Mouse (Mus musculus) hindbrain, postnatal 0 days (tissue): Measurements from ENCODE around the gene Kat2a. TPM values are rescaled to one million over a fixed set of nuclear protein-coding genes. Genes with fewer than 3 reads are reported as not detected.

Source experiments
- ATAC-seq: fragments of 200-750 bp; cut with Nextera tagmentation; 2 replicates; pipeline ENCODE4 v1.8.0; 2017; ENCODE audit warnings: mild to moderate bottlenecking, moderate TSS enrichment, moderate library complexity
- DNase-seq: peaks from one replicate; pipeline ENCODE4 v3.0.0-alpha.2; 2015; ENCODE audit warnings: low spot score
- H3K27ac ChIP-seq: fragments of 300-500 bp; sonication (generic); 2 replicates; pipeline ENCODE4 v1.5.1; 2014; ENCODE audit warnings: mild to moderate bottlenecking
- H3K27me3 ChIP-seq: fragments of 300-500 bp; sonication (generic); 2 replicates; pipeline ENCODE4 v1.6.1; 2014; ENCODE audit warnings: low read length, mixed read lengths; ENCODE audit not compliant: insufficient read depth
- H3K36me3 ChIP-seq: fragments of 300-500 bp; sonication (generic); 2 replicates; pipeline ENCODE4 v1.6.1; 2014; ENCODE audit warnings: low read length, mixed read lengths; ENCODE audit not compliant: insufficient read depth
- H3K4me1 ChIP-seq: fragments of 300-500 bp; sonication (generic); 2 replicates; pipeline ENCODE4 v1.6.1; 2014; ENCODE audit warnings: antibody characterized with exemption, low read length, mixed read lengths; ENCODE audit not compliant: insufficient read depth
- H3K4me2 ChIP-seq: fragments of 300-500 bp; sonication (generic); 2 replicates; pipeline ENCODE4 v1.6.1; 2014; ENCODE audit warnings: low read depth, mild to moderate bottlenecking, low read length, moderate library complexity, mixed read lengths
- H3K4me3 ChIP-seq: fragments of 300-500 bp; sonication (generic); 2 replicates; pipeline ENCODE4 v1.5.1; 2014; ENCODE audit warnings: low read length
- H3K9ac ChIP-seq: fragments of 300-500 bp; sonication (generic); replicated peaks from 2 replicates; pipeline ENCODE4 v1.6.1; 2014; ENCODE audit warnings: mild to moderate bottlenecking, low read length, moderate library complexity, mixed read lengths
- H3K9me3 ChIP-seq: fragments of 300-500 bp; sonication (generic); 2 replicates; pipeline ENCODE4 v1.6.1; 2016; ENCODE audit warnings: low read length, mixed read lengths
- CTCF ChIP-seq: IDR thresholded peaks from 2 replicates; pipeline ENCODE4 v1.5.1; 2016; ENCODE audit warnings: antibody characterized with exemption, control low read depth, low read depth
- WGBS: fragments of 180-500 bp; shearing (Covaris S2); extraction: QIAGEN DNeasy Blood & Tissue Kit; methylation state at CpG from one replicate; pipeline ENCODE4 v1.1.7; 2014; 5-methylcytosine and 5-hydroxymethylcytosine counted together
- polyA plus RNA-seq: library from polyadenylated mRNA; unstranded; fragments of >200 nt; fragmentation: Nextera tagmentation; extraction: Ambion mirVana; gene quantifications from 2 replicates; pipeline ENCODE4 v1.2.1, GENCODE M21; 2015
- total RNA-seq: library from RNA; depleted of rRNA; stranded (reverse); fragments of >200 nt; gene quantifications from 2 replicates; pipeline ENCODE4 v1.2.3, GENCODE M21; 2014

Gene Kat2a
- total and polyA plus RNA-seq, 2 experiments from 2014 or later: 61.7 to 63.3 TPM

DNA sequence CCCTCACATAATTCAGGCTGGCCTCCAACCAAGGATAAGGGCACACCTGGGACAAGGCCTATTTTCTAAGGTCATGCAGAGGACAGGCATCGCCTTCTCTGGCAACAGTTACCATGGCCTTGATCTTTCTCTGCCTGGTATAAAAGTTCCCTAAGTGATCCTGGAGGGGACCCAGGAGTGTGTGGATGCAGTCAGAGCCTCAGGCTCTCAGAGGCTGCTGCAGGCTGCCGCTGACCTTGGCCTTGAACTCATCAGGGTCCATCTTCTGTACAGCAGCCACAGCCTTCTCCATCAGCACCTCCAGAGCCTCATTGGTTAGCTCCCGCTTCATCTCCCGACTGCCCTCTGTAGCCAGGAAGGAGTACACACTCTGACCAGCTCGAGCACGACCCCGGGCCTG is 14.3 kb downstream of the Kat2a start:
- no peaks in the 10 kb centered on the region for H3K9me3 ChIP-seq
- no peak overlapping the region for H3K27ac ChIP-seq
- DNase-seq (no peak), ATAC-seq (no peak)
- no peak for TF ChIP-seq CTCF
- no peaks in the 10 kb centered on the region for H3K27me3 ChIP-seq
- H3K9ac ChIP-seq: no peak overlapping the region
- WGBS: 74% methylated on average over 7 of the region's 7 CpGs
- H3K4me1 ChIP-seq: no peaks in the 10 kb centered on the region
- no peaks in the 10 kb centered on the region for H3K36me3 ChIP-seq
- H3K4me3 ChIP-seq: no peak overlapping the region
- no peak overlapping the region for H3K4me2 ChIP-seq

DNA sequence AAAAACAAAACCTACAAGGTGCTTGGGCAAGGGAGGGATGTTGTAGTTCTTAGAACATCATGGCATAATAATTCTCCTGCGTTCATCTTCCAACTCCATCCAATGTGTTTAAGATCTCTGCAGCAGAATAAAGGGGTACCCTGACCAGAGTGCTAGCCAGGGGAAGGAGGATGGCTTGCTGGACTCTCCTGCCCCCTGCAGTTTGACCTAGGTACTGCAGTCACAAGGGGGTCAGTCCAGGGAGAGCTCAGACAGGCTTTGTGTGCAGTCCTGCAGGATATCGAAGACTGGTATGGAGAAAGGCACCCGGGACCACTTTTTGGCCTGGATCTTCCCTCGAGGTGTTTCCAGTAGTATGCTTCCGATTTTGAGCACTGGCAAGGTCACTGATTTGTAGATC is 17.3 kb downstream of the Kat2a start:
- H3K4me2 ChIP-seq: no peak overlapping the region
- no peak overlapping the region for H3K4me3 ChIP-seq
- no peaks in the 10 kb centered on the region for H3K9me3 ChIP-seq
- H3K36me3 ChIP-seq: no peaks in the 10 kb centered on the region
- H3K27ac ChIP-seq: no peak overlapping the region
- no peak overlapping the region for H3K9ac ChIP-seq
- DNase-seq (peak; percentile 76), ATAC-seq (peak; percentile 87)
- 37% methylated on average over 5 of the region's 5 CpGs for WGBS
- H3K27me3 ChIP-seq: no peaks in the 10 kb centered on the region
- H3K4me1 ChIP-seq: no peaks in the 10 kb centered on the region
- TF ChIP-seq CTCF: peak; percentile 98

GRCm38 (mm10) chr11:100693154-100693553 is 19.1 kb downstream of the Kat2a start:
- no peak for TF ChIP-seq CTCF
- H3K9ac ChIP-seq: no peak overlapping the region
- H3K4me3 ChIP-seq: no peak overlapping the region
- no peak overlapping the region for H3K27ac ChIP-seq
- H3K9me3 ChIP-seq: no peaks in the 10 kb centered on the region
- DNase-seq (no peak), ATAC-seq (no peak)
- 39% methylated on average over 5 of the region's 5 CpGs for WGBS
- no peaks in the 10 kb centered on the region for H3K27me3 ChIP-seq
- H3K4me2 ChIP-seq: no peak overlapping the region
- no peaks in the 10 kb centered on the region for H3K36me3 ChIP-seq
- no peaks in the 10 kb centered on the region for H3K4me1 ChIP-seq

DNA sequence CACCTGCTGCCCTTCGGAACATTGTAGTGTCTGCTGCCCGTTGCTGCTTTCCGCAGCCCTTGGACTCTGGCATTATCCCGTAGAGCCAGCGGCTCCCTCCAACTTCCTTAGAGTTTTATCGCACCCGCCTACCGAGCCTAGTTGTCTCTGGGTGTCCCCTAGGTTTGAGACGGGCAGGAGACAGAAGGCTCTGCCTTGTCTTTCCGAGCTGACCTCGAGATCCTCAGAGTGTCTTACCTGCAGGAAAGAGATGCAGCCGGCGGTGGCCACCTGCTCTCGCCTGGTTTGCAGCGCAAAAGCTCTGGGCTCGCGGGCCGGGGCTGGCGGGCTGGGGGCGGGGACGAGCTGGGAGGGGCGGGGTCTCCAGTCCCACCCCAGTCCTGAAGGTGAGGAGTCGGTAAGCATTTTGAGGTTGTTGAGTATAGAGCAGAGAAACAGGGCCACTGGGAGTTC is 20.1 kb downstream of the Kat2a start, which contains the start of gene Zfp385c:
Zfp385c (minus strand) TSS at position 292 of the 453 bp plus-strand sequence.
- Histone ChIP-seq H3K36me3 (no peaks in the 10 kb centered on the region), H3K4me2 (peak within 1 kb of the TSS; percentile 53), H3K9ac (peak within 1 kb of the TSS; percentile 37; the same call in 1 of the 2 replicates), H3K27ac (no peak within 1 kb of the TSS), H3K27me3 (no peaks in the 10 kb centered on the region), H3K4me1 (no peaks in the 10 kb centered on the region), H3K4me3 (peak within 1 kb of the TSS; percentile 27), H3K9me3 (no peaks in the 10 kb centered on the region)
- DNase-seq: no peak
- 3% methylated on average over 19 of the region's 23 CpGs for WGBS
- ATAC-seq: no peak
- TF ChIP-seq CTCF: no peak

GRCm38 (mm10) chr11:100690389-100690788 is 21.9 kb downstream of the Kat2a start:
- Histone ChIP-seq H3K4me2 (no peak overlapping the region), H3K36me3 (no peaks in the 10 kb centered on the region), H3K4me1 (no peaks in the 10 kb centered on the region), H3K9me3 (no peaks in the 10 kb centered on the region), H3K9ac (no peak overlapping the region), H3K27me3 (no peaks in the 10 kb centered on the region), H3K4me3 (no peak overlapping the region), H3K27ac (no peak overlapping the region)
- WGBS: 67% methylated on average over 7 of the region's 7 CpGs
- no peak for ATAC-seq
- TF ChIP-seq CTCF: no peak
- no peak for DNase-seq

DNA sequence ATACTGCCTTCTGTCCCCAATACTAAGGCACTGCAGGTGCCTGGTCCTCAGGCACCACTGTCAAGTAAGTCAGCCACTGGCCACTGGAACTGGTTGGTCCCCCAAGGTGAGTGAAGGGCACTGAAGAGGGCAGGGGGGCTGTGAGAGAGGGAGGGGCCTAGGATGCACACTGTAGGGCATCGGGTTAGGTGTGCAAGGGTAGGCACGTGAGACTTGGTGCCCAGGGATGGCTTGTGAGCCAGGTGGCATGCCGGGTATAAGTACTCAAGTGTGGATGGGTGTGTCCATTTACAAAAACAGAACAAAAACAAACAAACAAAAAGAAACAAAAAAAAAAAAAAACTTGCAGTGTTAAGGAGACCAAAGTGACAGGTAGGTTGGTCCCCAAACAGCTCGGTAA is 23.8 kb downstream of the Kat2a start:
- Histone ChIP-seq H3K4me1 (no peaks in the 10 kb centered on the region), H3K27ac (no peak overlapping the region), H3K9ac (no peak overlapping the region), H3K4me3 (no peak overlapping the region), H3K4me2 (no peak overlapping the region), H3K9me3 (no peaks in the 10 kb centered on the region), H3K27me3 (no peaks in the 10 kb centered on the region), H3K36me3 (no peaks in the 10 kb centered on the region)
- WGBS: 70% methylated on average over 4 of the region's 4 CpGs
- no peak for TF ChIP-seq CTCF
- no peak for DNase-seq
- no peak for ATAC-seq

- no peak for TF ChIP-seq CTCF
- no peak for ATAC-seq
- no peaks in the 10 kb centered on the region for H3K9me3 ChIP-seq
Observed at GRCm38 (mm10) chr11:100687265-100687664, 25.0 kb downstream of the Kat2a start.

More at GRCm38 (mm10) chr11:100687265-100687664, 25.0 kb downstream of the Kat2a start:
- no peak overlapping the region for H3K27ac ChIP-seq
- WGBS: 77% methylated on average over 7 of the region's 7 CpGs
- H3K4me3 ChIP-seq: no peak overlapping the region
- H3K27me3 ChIP-seq: no peaks in the 10 kb centered on the region
- H3K36me3 ChIP-seq: no peaks in the 10 kb centered on the region
- no peak for DNase-seq
- H3K4me1 ChIP-seq: no peaks in the 10 kb centered on the region
- H3K9ac ChIP-seq: no peak overlapping the region
- no peak overlapping the region for H3K4me2 ChIP-seq
